Mouse (Mus musculus) midbrain, embryonic 11.5 days (tissue): Measurements from ENCODE around the gene Tyr. TPM values are rescaled to one million over a fixed set of nuclear protein-coding genes. Genes with fewer than 3 reads are reported as not detected.
"Not testable (repeated sequence)": the region's sequence is repeated elsewhere in the genome, so short reads cannot be mapped to it uniquely, and the experiment has no call there.

Experiments used
- ATAC-seq: fragments of 200-750 bp; cut with Nextera tagmentation; 2 replicates; pipeline ENCODE4 v1.8.0; 2017; ENCODE audit warnings: moderate TSS enrichment, moderate library complexity; ENCODE audit not compliant: low FRiP score
- DNase-seq: peaks from one replicate; pipeline ENCODE4 v3.0.0; 2015; ENCODE audit warnings: low spot score; ENCODE audit errors: missing footprints
- H3K27ac ChIP-seq: fragments of 300-500 bp; sonication (generic); 2 replicates; pipeline ENCODE4 v1.5.1; 2014; ENCODE audit warnings: low read depth, low read length
- H3K27me3 ChIP-seq: fragments of 300-500 bp; sonication (generic); 2 replicates; pipeline ENCODE4 v1.6.1; 2014; ENCODE audit warnings: mild to moderate bottlenecking, low read length, moderate library complexity, mixed read lengths; ENCODE audit not compliant: control insufficient read depth, insufficient read depth
- H3K36me3 ChIP-seq: fragments of 300-500 bp; sonication (generic); 2 replicates; pipeline ENCODE4 v1.6.1; 2014; ENCODE audit warnings: mild to moderate bottlenecking, low read length, moderate library complexity, mixed read lengths; ENCODE audit not compliant: control insufficient read depth, insufficient read depth
- H3K4me1 ChIP-seq: fragments of 300-500 bp; sonication (generic); 2 replicates; pipeline ENCODE4 v1.6.1; 2014; ENCODE audit warnings: low read length; ENCODE audit not compliant: control insufficient read depth, insufficient read depth
- H3K4me2 ChIP-seq: fragments of 300-500 bp; sonication (generic); 2 replicates; pipeline ENCODE4 v1.6.1; 2014; ENCODE audit warnings: mild to moderate bottlenecking, moderate library complexity
- H3K4me3 ChIP-seq: fragments of 300-500 bp; sonication (generic); 2 replicates; pipeline ENCODE4 v1.5.1; 2014; ENCODE audit warnings: low read depth, low read length
- H3K9ac ChIP-seq: fragments of 300-500 bp; sonication (generic); 2 replicates; pipeline ENCODE4 v1.6.1; 2014; ENCODE audit warnings: low read length
- H3K9me3 ChIP-seq: fragments of 300-500 bp; sonication (generic); 2 replicates; pipeline ENCODE4 v1.6.1; 2016; ENCODE audit warnings: low read length; ENCODE audit not compliant: control insufficient read depth
- WGBS: fragments of 180-500 bp; shearing (Covaris S2); extraction: QIAGEN DNeasy Blood & Tissue Kit; methylation state at CpG from one replicate; pipeline ENCODE4 v1.1.7; 2014; 5-methylcytosine and 5-hydroxymethylcytosine counted together
- polyA plus RNA-seq: library from polyadenylated mRNA; unstranded; fragments of >200 nt; fragmentation: Nextera tagmentation; extraction: Ambion mirVana; gene quantifications from 2 replicates; pipeline ENCODE4 v1.2.1, GENCODE M21; 2014

The Tyr gene
- 0.03 and 0.18 TPM in 2 replicates for polyA plus RNA-seq

DNA sequence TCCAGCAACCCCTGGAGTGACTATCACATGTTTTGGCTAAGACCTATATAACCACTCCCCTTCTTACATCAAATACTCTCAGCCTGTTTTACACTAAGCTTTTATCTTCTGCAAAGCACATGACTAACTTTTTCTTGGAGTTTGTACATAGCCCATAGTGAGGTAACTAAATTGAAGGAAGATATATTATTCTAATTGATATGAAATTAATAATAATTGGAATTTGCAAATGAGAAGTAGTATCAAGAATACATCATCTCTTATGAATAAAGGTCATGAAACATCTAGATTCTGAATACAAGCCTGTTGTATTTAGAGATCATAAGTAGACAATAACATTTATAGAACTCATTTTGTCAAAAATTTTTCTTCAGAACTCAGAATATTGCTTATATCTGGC lies at the start of gene Tyr:
Tyr (minus strand) TSS at position 101 of the 400 bp plus-strand sequence.
- no peak within 1 kb of the TSS for H3K9ac ChIP-seq
- H3K4me3 ChIP-seq = no peak within 1 kb of the TSS
- no peaks in the 10 kb centered on the region for H3K4me1 ChIP-seq
- H3K36me3 ChIP-seq = no peaks in the 10 kb centered on the region
- no peak for DNase-seq
- H3K4me2 ChIP-seq = no peak within 1 kb of the TSS
- H3K27ac ChIP-seq = no peak within 1 kb of the TSS
- no peak for ATAC-seq
- H3K27me3 ChIP-seq = no peaks in the 10 kb centered on the region
- H3K9me3 ChIP-seq = no peaks in the 10 kb centered on the region

DNA sequence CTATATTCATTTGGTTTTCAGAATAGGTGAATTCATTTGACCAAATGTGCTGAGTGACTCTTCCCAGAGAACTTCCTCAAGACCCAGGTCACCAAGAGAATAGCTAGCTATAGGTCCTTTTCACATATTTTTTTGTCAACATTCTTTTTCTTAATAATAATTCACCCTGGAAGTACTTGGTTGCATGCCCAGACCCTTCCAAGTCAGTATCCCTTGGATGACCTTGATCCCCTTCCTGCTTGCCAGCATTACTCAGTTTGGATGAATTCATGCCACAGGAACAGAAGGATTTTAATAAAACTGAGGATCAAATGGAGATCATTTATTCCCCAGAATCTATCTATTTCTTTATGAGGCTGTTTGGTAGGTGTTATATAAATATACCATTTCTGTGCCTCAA lies 45.7 kb upstream of the Tyr start:
- Histone ChIP-seq H3K9ac (no peak overlapping the region), H3K36me3 (no peaks in the 10 kb centered on the region), H3K27me3 (no peaks in the 10 kb centered on the region), H3K4me3 (no peak overlapping the region), H3K4me1 (no peaks in the 10 kb centered on the region), H3K9me3 (no peaks in the 10 kb centered on the region), H3K4me2 (no peak overlapping the region), H3K27ac (no peak overlapping the region)
- ATAC-seq (no peak), DNase-seq (no peak)

DNA sequence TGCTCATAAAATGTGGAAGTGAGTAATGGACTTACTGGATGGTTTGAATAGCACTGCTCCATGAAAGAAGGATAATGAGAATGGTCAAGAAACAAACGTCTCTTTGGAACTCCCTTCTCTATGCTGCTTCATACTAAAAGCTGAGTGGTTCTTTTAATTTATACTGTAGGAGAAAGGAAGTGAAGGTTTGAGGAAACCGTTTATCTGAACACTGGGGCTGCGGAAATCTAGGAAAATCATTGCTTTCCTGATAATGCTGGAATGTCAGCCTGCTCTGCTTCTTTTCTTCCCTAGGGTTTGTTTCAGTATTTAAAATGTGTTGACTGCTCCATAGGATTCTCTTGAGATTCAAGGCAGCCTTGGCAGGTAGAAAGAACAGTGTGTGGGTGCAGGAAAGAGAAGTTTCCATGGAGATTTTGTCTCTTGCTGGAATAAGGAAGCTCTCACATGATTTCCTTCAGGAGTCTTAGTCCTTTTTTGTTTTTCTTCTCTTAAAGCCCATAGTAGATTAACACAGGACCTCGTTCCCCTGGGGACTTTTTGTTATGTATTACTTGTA lies 891 bp upstream of the Tyr start:
- Histone ChIP-seq H3K9me3 (no peaks in the 10 kb centered on the region), H3K36me3 (no peaks in the 10 kb centered on the region), H3K4me1 (no peaks in the 10 kb centered on the region), H3K9ac (no peak overlapping the region), H3K27ac (no peak overlapping the region), H3K27me3 (no peaks in the 10 kb centered on the region), H3K4me2 (no peak overlapping the region), H3K4me3 (no peak overlapping the region)
- ATAC-seq = no peak
- 18% methylated on average over 4 of the region's 4 CpGs for WGBS
- DNase-seq = no peak

DNA sequence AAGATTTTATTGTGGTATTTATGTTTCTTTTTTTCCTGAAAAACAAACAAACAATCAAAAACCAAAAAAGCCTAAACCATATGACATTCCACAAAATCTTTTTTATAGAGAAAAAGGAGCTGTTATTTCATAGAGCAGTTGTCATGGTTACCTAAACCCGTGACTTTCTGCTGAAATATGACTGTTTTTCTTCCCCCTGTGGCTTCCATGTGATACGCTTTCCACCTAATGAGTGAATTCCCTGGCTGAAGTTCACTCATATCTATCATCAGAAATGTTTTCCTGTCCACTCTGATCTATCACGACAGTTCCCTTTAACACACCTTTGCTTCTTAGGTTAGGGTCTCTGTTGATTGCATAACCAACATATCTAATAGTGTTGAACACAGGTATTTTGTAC lies 5.3 kb downstream of the Tyr start:
- Histone ChIP-seq H3K4me1 (no peaks in the 10 kb centered on the region), H3K9ac (no peak overlapping the region), H3K4me2 (no peak overlapping the region), H3K4me3 (no peak overlapping the region), H3K27me3 (no peaks in the 10 kb centered on the region), H3K36me3 (no peaks in the 10 kb centered on the region), H3K9me3 (no peaks in the 10 kb centered on the region), H3K27ac (no peak overlapping the region)
- WGBS = 83% methylated on average over 3 of the region's 3 CpGs
- ATAC-seq (no peak), DNase-seq (no peak)

DNA sequence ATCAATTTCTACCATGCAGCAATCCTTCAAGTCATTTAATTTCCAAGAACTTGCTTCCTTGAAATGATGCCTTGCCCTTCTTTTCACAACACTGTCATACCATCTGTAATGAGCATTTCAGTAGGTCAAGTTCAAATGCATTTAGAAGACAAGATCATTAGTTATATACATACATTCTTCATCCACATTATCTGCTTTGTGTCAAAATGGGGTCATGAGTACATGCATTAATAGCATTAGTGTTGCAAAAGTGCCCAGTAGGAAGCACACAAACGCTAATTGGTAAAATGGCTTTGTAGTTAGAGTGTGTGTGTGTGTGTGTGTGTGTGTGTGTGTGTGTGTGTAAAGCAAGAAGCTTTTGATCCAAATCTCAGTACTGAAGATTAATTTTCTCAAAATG lies 80.0 kb downstream of the Tyr start:
- Histone ChIP-seq H3K9me3 (no peaks in the 10 kb centered on the region), H3K4me1 (no peaks in the 10 kb centered on the region), H3K36me3 (no peaks in the 10 kb centered on the region), H3K4me2 (no peak overlapping the region), H3K27ac (no peak overlapping the region), H3K9ac (no peak overlapping the region), H3K4me3 (no peak overlapping the region), H3K27me3 (no peaks in the 10 kb centered on the region)
- ATAC-seq (no peak), DNase-seq (no peak)
- 80% methylated on average over 1 of the region's 1 CpGs for WGBS

DNA sequence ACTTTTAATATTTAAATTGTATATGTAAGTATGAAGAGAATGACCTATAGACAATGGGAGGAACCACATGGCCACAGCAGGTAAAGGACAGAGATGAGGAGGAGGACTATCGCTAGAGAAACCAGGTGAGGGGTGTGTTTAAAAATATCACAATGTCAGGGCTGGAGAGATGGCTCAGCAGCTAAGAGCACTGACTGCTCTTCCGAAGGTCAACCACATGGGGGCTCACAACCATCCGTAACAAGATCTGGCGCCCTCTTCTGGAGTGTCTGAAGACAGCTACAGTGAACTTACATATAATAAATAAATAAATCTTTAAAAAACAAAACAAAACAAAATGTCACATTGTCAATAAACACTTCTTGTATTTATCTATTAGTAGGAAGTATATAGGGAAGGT lies 81.9 kb downstream of the Tyr start:
- 8% methylated on average over 4 of the region's 4 CpGs for WGBS
- not testable (repeated sequence) for H3K36me3 ChIP-seq, H3K4me3 ChIP-seq, ATAC-seq, H3K9ac ChIP-seq, H3K27ac ChIP-seq, H3K4me2 ChIP-seq, H3K9me3 ChIP-seq, H3K27me3 ChIP-seq, H3K4me1 ChIP-seq, DNase-seq

DNA sequence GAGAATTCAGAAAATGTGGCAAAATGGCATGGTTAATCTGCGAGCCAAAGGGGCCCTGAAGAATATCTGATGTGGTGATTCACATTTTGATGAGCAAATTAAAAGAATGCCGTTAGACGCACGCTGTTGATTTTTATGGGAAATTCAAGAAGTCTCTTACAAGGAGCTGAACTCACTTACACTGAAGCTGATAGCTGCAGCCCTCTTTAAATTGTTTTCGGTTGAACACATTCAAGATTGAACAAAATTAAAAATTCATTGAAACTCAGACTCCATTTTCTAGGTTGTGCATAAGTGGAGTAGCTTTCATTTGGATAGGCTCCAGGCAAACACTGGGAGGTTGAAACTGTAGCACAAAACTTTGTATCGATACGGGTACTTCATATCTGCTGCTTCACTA lies 96.3 kb downstream of the Tyr start:
- Histone ChIP-seq H3K4me3 (no peak overlapping the region), H3K9me3 (no peaks in the 10 kb centered on the region), H3K4me1 (no peaks in the 10 kb centered on the region), H3K4me2 (no peak overlapping the region), H3K9ac (no peak overlapping the region), H3K27ac (no peak overlapping the region), H3K36me3 (no peaks in the 10 kb centered on the region), H3K27me3 (no peaks in the 10 kb centered on the region)
- 91% methylated on average over 7 of the region's 7 CpGs for WGBS
- ATAC-seq (no peak), DNase-seq (no peak)

DNA sequence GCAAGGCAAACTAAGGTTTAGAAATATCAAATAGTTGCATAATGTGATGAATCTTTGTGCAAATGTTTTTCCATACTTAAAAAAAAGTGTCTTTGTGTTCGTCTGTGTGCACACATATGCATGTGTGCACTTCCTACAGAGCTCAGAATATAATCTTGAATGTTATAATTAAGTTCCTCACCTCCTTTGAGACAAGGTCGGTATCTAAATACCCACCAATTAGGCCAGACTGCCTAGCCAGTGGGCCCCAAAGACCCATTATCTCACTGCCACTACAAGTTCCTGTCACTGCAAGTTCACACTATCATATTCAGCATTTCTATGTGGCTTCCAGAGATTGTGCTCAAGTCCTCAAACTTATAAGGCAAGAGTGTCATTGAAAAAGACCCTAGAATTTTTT lies 118.4 kb downstream of the Tyr start:
- H3K27me3 ChIP-seq = no peaks in the 10 kb centered on the region
- no peak for DNase-seq
- WGBS = 70% methylated on average over 2 of the region's 2 CpGs
- no peaks in the 10 kb centered on the region for H3K36me3 ChIP-seq
- no peak overlapping the region for H3K4me2 ChIP-seq
- no peak for ATAC-seq
- no peak overlapping the region for H3K9ac ChIP-seq
- no peak overlapping the region for H3K27ac ChIP-seq
- no peak overlapping the region for H3K4me3 ChIP-seq
- no peaks in the 10 kb centered on the region for H3K9me3 ChIP-seq
- H3K4me1 ChIP-seq = no peaks in the 10 kb centered on the region
